Comparison of ENCODE assay signal across 9 mouse cellular contexts in the genomic region with DNA sequence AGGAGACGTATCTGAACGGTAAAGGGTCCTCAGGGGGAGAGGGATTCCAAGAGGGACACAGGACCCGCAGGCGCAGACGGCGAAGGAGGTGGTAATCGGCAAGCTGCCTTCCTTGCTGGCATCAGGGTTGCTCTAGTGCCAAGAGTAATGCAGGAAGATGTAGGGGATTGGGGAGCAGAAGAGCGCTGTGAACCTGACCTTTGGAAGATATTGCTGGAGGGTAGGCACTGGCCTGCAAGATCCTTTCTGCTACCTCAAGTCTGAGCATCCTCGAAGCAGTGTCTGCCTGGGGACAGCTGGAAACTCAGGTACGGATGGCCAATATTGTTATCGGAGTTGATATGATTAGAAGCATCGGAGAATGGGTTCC. TPM values are rescaled to one million over a fixed set of nuclear protein-coding genes. Genes with fewer than 3 reads are reported as not detected.
DNase-seq lines count a peak whose midpoint lies in the region; ATAC-seq lines count a peak whose summit lies in the region.
"Had no signal": no experiment of that assay in that cellular context is flagged by ENCODE, and none has a peak within 500 bp of the region (broad histone marks: within the 10 kb centered on the region; RNA-seq: fewer than 3 reads in every experiment).

No protein-coding gene starts in this region.

- peaks cover 41% of the 10 kb centered on the region for H3K4me1 ChIP-seq in limb, embryonic 15.5 days

- DNase-seq in heart, adult 11 months, result peak; percentile 93
- DNase-seq in heart, postnatal 14 days, result no peak
- DNase-seq in right cerebral cortex, postnatal 10 days (ENCODE audit: low spot score in 2 of 2), result no peak
- DNase-seq in layer of hippocampus, postnatal 36 days, result no peak
- DNase-seq in adrenal gland, postnatal 36 days, result no peak

- peak overlapping the region; percentile 94 for H3K4me3 ChIP-seq in limb, embryonic 15.5 days

- 9% methylated on average over 12 of the region's 12 CpGs for WGBS in limb, embryonic 15.5 days

- H3K4me2 ChIP-seq in limb, embryonic 15.5 days, result peak overlapping the region; percentile 83

- no peaks in the 10 kb centered on the region for H3K27me3 ChIP-seq in limb, embryonic 15.5 days

- intact Hi-C loops in heart, postnatal 14 days (cut with DNase I), result loop anchor here (1.0 kb wide), 1 partner anchor 15 kb away; no protein-coding TSS in a partner anchor

- H3K9me3 ChIP-seq in limb, embryonic 15.5 days, result no peaks in the 10 kb centered on the region

- H3K9ac ChIP-seq in limb, embryonic 15.5 days, result peak overlapping the region; percentile 90

- peak; percentile 2 for ATAC-seq in CD4-positive, CD25-positive, alpha-beta regulatory T cell, adult 4 months
- ATAC-seq in erythroid progenitor cell, adult 5-6 weeks (replicated peaks; ENCODE audit: low FRiP score, poor library complexity, severe bottlenecking), result peak; percentile 25; the same call in 1 of the 2 replicates
- no peak for ATAC-seq in limb, embryonic 15.5 days (ENCODE audit: insufficient number of reproducible peaks, low FRiP score, low TSS enrichment, low read depth)

- peak overlapping the region; percentile 91 for H3K27ac ChIP-seq in limb, embryonic 15.5 days
- H3K27ac ChIP-seq: macrophage had no signal

- H3K36me3 ChIP-seq in limb, embryonic 15.5 days, result no peaks in the 10 kb centered on the region

RNA-seq across cellular contexts. Expression of a gene that starts 1.1 kb away (rescaled TPM):
- total RNA-seq in heart, postnatal 14 days (2021), result 10 to 100 TPM; 24.1 to 26.7 TPM
- polyA plus RNA-seq in CD4-positive, CD25-positive, alpha-beta regulatory T cell, adult 4 months (2017; shearing (Covaris generic)), result 1 to 10 TPM; 4.8 to 8.9 TPM
- total RNA-seq in erythroid progenitor cell, adult 5-6 weeks (2015; ENCODE audit: low replicate concordance), result 124 and 134 TPM in 2 replicates
- total RNA-seq in erythroid progenitor cell, adult 5-6 weeks (2017; ENCODE audit: low replicate concordance), result 62.9 and 115 TPM in 2 replicates
- 13.9 and 14.5 TPM in 2 replicates for polyA plus RNA-seq in limb, embryonic 15.5 days (2015; fragmentation: Nextera tagmentation; extraction: Ambion mirVana)
- 100 to 1,000 TPM; 189 to 197 TPM for total RNA-seq in layer of hippocampus, postnatal 36 days (2021)
- 10 to 100 TPM; 31.1 to 36.4 TPM for total RNA-seq in adrenal gland, postnatal 36 days (2021)

RNA-seq across cellular contexts. Expression of a gene that starts 36.1 kb away (rescaled TPM):
- 100 to 1,000 TPM; 273 to 386 TPM for total RNA-seq in heart, postnatal 14 days (2021)
- polyA plus RNA-seq in CD4-positive, CD25-positive, alpha-beta regulatory T cell, adult 4 months (2017; shearing (Covaris generic)), result 10 to 100 TPM; 18.1 to 19.5 TPM
- 2,179 and 2,513 TPM in 2 replicates for total RNA-seq in erythroid progenitor cell, adult 5-6 weeks (2015; ENCODE audit: low replicate concordance)
- 2,141 and 2,792 TPM in 2 replicates for total RNA-seq in erythroid progenitor cell, adult 5-6 weeks (2017; ENCODE audit: low replicate concordance)
- polyA plus RNA-seq in limb, embryonic 15.5 days (2015; fragmentation: Nextera tagmentation; extraction: Ambion mirVana), result 24.9 and 28.0 TPM in 2 replicates
- total RNA-seq in layer of hippocampus, postnatal 36 days (2021), result 10 to 100 TPM; 55.9 to 62.1 TPM
- 10 to 100 TPM; 21.2 to 75.7 TPM for total RNA-seq in adrenal gland, postnatal 36 days (2021)

Comparison
In these comparisons a context has a peak if more than half of its experiments do, and no peak if none do; other contexts are left out.
1. RNA of a gene that starts 36.1 kb away (total RNA-seq): 2,141 to 2,792 TPM in erythroid progenitor cell, adult 5-6 weeks; 273 to 386 TPM in heart, postnatal 14 days, 21.2 to 75.7 TPM in adrenal gland, postnatal 36 days and 55.9 to 62.1 TPM in layer of hippocampus, postnatal 36 days; every median in the first group is over 4 times any median in the second.